Mouse (Mus musculus) midbrain, embryonic 10.5 days (tissue): ENCODE data around the gene Nccrp1. TPM values are rescaled to one million over a fixed set of nuclear protein-coding genes. Genes with fewer than 3 reads are reported as not detected.

Experiments used
- DNase-seq: peaks from one replicate; pipeline ENCODE4 v3.0.0-alpha.2; 2017; ENCODE audit warnings: low spot score
- H3K27ac ChIP-seq: fragments of 300-500 bp; sonication (generic); replicated peaks from 2 replicates; pipeline ENCODE4 v1.5.1; 2016; ENCODE audit warnings: mild to moderate bottlenecking
- H3K27me3 ChIP-seq: fragments of 300-500 bp; sonication (generic); 2 replicates; pipeline ENCODE4 v1.6.1; 2016; ENCODE audit warnings: low read depth, mild to moderate bottlenecking; ENCODE audit not compliant: poor library complexity, severe bottlenecking
- H3K36me3 ChIP-seq: fragments of 300-500 bp; sonication (generic); 2 replicates; pipeline ENCODE4 v1.6.1; 2016; ENCODE audit warnings: mild to moderate bottlenecking, moderate library complexity
- H3K4me1 ChIP-seq: fragments of 300-500 bp; sonication (generic); 2 replicates; pipeline ENCODE4 v1.6.1; 2016
- H3K4me3 ChIP-seq: fragments of 300-500 bp; sonication (generic); 2 replicates; pipeline ENCODE4 v1.5.1; 2016; ENCODE audit warnings: mild to moderate bottlenecking, moderate library complexity
- H3K9me3 ChIP-seq: fragments of 300-500 bp; sonication (generic); replicated peaks from 2 replicates; pipeline ENCODE4 v1.6.1; 2016; ENCODE audit warnings: mild to moderate bottlenecking
- WGBS: fragments of 180-500 bp; shearing (Covaris S2); methylation state at CpG from one replicate; pipeline ENCODE4 v1.1.7; 2016; 5-methylcytosine and 5-hydroxymethylcytosine counted together
- polyA plus RNA-seq: library from polyadenylated mRNA; unstranded; fragments of >200 nt; fragmentation: Nextera tagmentation; extraction: Ambion mirVana; gene quantifications from 2 replicates; pipeline ENCODE4 v1.2.1, GENCODE M21; 2016

The Nccrp1 gene
- 0.14 and 0.20 TPM in 2 replicates for polyA plus RNA-seq

GRCm38 (mm10) chr7:28547154-28547553 is at the start of gene Nccrp1:
Gene Nccrp1, minus strand, starts transcription at chr7:28547254.
- Histone ChIP-seq H3K27ac (no peak within 1 kb of the TSS; the same call in 1 of the 2 replicates), H3K9me3 (peaks cover 3% of the 10 kb centered on the region; the same call in 1 of the 2 replicates), H3K4me3 (peak within 1 kb of the TSS; percentile 55), H3K27me3 (peaks cover 53% of the 10 kb centered on the region), H3K4me1 (peaks cover 40% of the 10 kb centered on the region), H3K36me3 (no peaks in the 10 kb centered on the region)
- DNase-seq, result no peak
- 9% methylated on average over 5 of the region's 5 CpGs for WGBS

DNA sequence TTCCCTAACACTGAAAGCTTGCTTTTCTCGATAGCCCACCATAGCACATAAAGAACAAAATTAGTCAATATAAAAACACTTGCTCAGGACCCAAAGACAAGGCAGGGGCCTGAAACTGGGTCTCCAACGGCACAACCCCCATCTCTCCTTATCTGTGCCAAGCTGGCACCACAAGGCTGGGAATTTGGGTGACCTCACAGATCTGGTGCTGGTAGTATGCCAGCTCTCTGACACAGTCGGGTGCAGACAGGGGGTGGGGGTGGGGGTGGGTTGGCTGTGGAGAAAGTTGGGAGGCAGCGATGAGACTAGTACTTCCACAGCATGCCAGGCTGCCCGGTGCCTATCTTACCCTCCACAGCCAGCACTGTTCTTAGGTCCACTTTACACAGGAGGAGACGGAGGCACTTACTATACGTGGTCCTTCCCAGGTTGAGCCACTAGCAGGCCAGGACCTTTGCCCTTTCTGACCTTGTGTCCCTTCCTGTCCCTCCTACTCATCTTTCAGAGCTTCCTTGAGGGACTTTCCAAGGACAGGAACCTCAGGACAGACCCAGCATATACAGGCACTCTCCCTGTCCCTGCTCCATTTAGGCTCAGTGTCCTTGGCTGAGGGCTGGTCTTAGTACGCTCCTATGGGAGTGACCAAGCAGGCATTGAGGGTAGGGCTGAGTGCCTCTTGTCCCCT is 48.8 kb upstream of the Nccrp1 start:
- H3K27me3 ChIP-seq, result no peaks in the 10 kb centered on the region
- no peak for DNase-seq
- H3K4me1 ChIP-seq, result peaks cover 72% of the 10 kb centered on the region
- 76% methylated on average over 8 of the region's 8 CpGs for WGBS
- H3K9me3 ChIP-seq, result no peaks in the 10 kb centered on the region
- peak overlapping the region; percentile 93 for H3K27ac ChIP-seq
- H3K4me3 ChIP-seq, result peak overlapping the region; percentile 72
- peaks cover 8% of the 10 kb centered on the region for H3K36me3 ChIP-seq

- peaks cover 79% of the 10 kb centered on the region for H3K4me1 ChIP-seq
- no peaks in the 10 kb centered on the region for H3K27me3 ChIP-seq
- H3K4me3 ChIP-seq, result no peak overlapping the region
- peaks cover 8% of the 10 kb centered on the region for H3K36me3 ChIP-seq
- no peaks in the 10 kb centered on the region for H3K9me3 ChIP-seq
- 0 out of 2 replicates have a peak overlapping the region, but pooled peaks have one; percentile 9 for H3K27ac ChIP-seq
- no peak for DNase-seq
- 72% methylated on average over 14 of the region's 14 CpGs for WGBS
Measured at GRCm38 (mm10) chr7:28593206-28594111, 46.4 kb upstream of the Nccrp1 start.

DNA sequence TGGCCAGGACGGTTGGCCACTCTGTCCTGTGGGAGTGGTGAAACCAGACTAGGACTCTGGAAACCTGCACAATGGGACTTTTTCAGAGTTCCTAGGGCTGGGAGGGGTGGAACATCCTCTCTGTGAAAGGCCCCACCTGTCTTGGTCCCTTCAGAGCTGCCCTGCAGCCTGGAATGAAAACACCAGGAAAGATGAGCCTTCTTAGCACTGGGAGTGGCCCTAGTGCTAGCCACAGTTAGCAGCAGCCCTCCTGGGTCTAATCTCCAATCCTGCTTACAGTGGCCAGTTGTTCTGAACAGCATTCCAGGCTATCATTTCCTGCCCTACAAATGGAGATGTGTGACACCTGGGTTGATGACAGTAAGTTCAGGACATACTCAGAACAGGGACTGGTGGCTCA is 44.8 kb upstream of the Nccrp1 start:
- no peak for DNase-seq
- Histone ChIP-seq H3K27ac (no peak overlapping the region), H3K4me3 (no peak overlapping the region), H3K27me3 (no peaks in the 10 kb centered on the region), H3K4me1 (peaks cover 88% of the 10 kb centered on the region), H3K9me3 (no peaks in the 10 kb centered on the region), H3K36me3 (peaks cover 8% of the 10 kb centered on the region)
- 63% methylated on average over 1 of the region's 1 CpGs for WGBS

DNA sequence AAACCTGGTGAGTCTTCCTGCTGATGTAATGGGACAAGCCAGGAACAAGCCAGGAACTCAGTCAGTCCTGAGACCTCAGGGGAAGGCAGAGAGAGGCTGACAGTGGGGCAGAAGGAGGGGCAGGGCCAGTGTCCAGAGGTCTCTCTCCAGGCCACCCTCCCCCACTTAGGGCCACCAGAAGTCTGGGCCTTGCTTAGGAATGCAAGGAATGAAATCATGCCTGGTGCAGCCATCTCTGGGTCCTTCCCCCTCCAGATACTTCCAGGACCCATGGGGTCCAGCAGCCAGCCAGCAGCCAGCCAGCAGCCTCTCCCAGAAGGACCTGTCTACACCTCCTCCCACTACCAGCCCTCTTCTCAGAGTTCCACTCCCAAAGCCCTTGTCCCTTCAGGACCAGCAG is 40.6 kb upstream of the Nccrp1 start:
- peaks cover 6% of the 10 kb centered on the region; the same call in 1 of the 2 replicates for H3K36me3 ChIP-seq
- peak overlapping the region; percentile 62 for H3K27ac ChIP-seq
- H3K4me1 ChIP-seq, result peaks cover 76% of the 10 kb centered on the region
- peak; percentile 19 for DNase-seq
- no peaks in the 10 kb centered on the region for H3K9me3 ChIP-seq
- no peaks in the 10 kb centered on the region for H3K27me3 ChIP-seq
- no peak overlapping the region for H3K4me3 ChIP-seq

- no peaks in the 10 kb centered on the region for H3K27me3 ChIP-seq
- peak overlapping the region; percentile 50; the same call in 1 of the 2 replicates for H3K27ac ChIP-seq
- H3K4me3 ChIP-seq, result no peak overlapping the region
- H3K36me3 ChIP-seq, result peaks cover 6% of the 10 kb centered on the region; the same call in 1 of the 2 replicates
- 80% methylated on average over 6 of the region's 6 CpGs for WGBS
- no peak for DNase-seq
- peaks cover 68% of the 10 kb centered on the region for H3K4me1 ChIP-seq
- no peaks in the 10 kb centered on the region for H3K9me3 ChIP-seq
Measured at GRCm38 (mm10) chr7:28586663-28587411, 39.8 kb upstream of the Nccrp1 start.

GRCm38 (mm10) chr7:28585001-28585400 is 37.9 kb upstream of the Nccrp1 start:
- DNase-seq, result no peak
- whole genome bisulfite sequencing, result 85% methylated on average over 6 of the region's 6 CpGs
- peaks cover 15% of the 10 kb centered on the region for H3K36me3 ChIP-seq
- H3K27ac ChIP-seq, result peak overlapping the region; percentile 30; the same call in 1 of the 2 replicates
- H3K4me1 ChIP-seq, result peaks cover 59% of the 10 kb centered on the region
- no peaks in the 10 kb centered on the region for H3K27me3 ChIP-seq
- no peaks in the 10 kb centered on the region for H3K9me3 ChIP-seq
- H3K4me3 ChIP-seq, result no peak overlapping the region

GRCm38 (mm10) chr7:28584468-28584867 is 37.4 kb upstream of the Nccrp1 start:
- Histone ChIP-seq H3K9me3 (no peaks in the 10 kb centered on the region), H3K27ac (no peak overlapping the region), H3K27me3 (no peaks in the 10 kb centered on the region), H3K36me3 (peaks cover 15% of the 10 kb centered on the region), H3K4me3 (no peak overlapping the region), H3K4me1 (peaks cover 60% of the 10 kb centered on the region)
- no peak for DNase-seq
- WGBS, result 80% methylated on average over 4 of the region's 4 CpGs

- peaks cover 55% of the 10 kb centered on the region for H3K4me1 ChIP-seq
- H3K9me3 ChIP-seq, result no peaks in the 10 kb centered on the region
- peaks cover 18% of the 10 kb centered on the region for H3K36me3 ChIP-seq
- 86% methylated on average over 8 of the region's 8 CpGs for WGBS
- no peak overlapping the region for H3K27ac ChIP-seq
- no peaks in the 10 kb centered on the region for H3K27me3 ChIP-seq
- DNase-seq, result no peak
- no peak overlapping the region for H3K4me3 ChIP-seq
Measured at GRCm38 (mm10) chr7:28583570-28584344, 36.7 kb upstream of the Nccrp1 start.

- Histone ChIP-seq H3K4me3 (no peak overlapping the region), H3K27me3 (no peaks in the 10 kb centered on the region), H3K9me3 (no peaks in the 10 kb centered on the region), H3K4me1 (peaks cover 49% of the 10 kb centered on the region), H3K36me3 (peaks cover 18% of the 10 kb centered on the region), H3K27ac (no peak overlapping the region)
- no peak for DNase-seq
- WGBS, result 95% methylated on average over 11 of the region's 11 CpGs
Measured at GRCm38 (mm10) chr7:28582841-28583240, 35.8 kb upstream of the Nccrp1 start.

- H3K4me3 ChIP-seq, result no peak overlapping the region
- H3K36me3 ChIP-seq, result peaks cover 18% of the 10 kb centered on the region
- DNase-seq, result no peak
- WGBS, result 82% methylated on average over 4 of the region's 4 CpGs
- H3K9me3 ChIP-seq, result no peaks in the 10 kb centered on the region
- no peaks in the 10 kb centered on the region for H3K27me3 ChIP-seq
- H3K4me1 ChIP-seq, result peaks cover 45% of the 10 kb centered on the region
- H3K27ac ChIP-seq, result 0 out of 2 replicates have a peak overlapping the region, but pooled peaks have one; percentile 23
Measured at GRCm38 (mm10) chr7:28581721-28582120, 34.7 kb upstream of the Nccrp1 start.

GRCm38 (mm10) chr7:28579826-28580225 is 32.8 kb upstream of the Nccrp1 start:
- no peaks in the 10 kb centered on the region for H3K27me3 ChIP-seq
- H3K9me3 ChIP-seq, result no peaks in the 10 kb centered on the region
- peaks cover 29% of the 10 kb centered on the region for H3K4me1 ChIP-seq
- DNase-seq, result no peak
- H3K36me3 ChIP-seq, result peaks cover 18% of the 10 kb centered on the region
- 90% methylated on average over 5 of the region's 5 CpGs for WGBS
- H3K4me3 ChIP-seq, result no peak overlapping the region
- no peak overlapping the region for H3K27ac ChIP-seq
